Mouse (Mus musculus) layer of hippocampus, postnatal 36 days (tissue): ENCODE data around the gene Fam219a. TPM values are rescaled to one million over a fixed set of nuclear protein-coding genes. Genes with fewer than 3 reads are reported as not detected.

Experiments
- DNase-seq, 2 experiments: peaks; one replicate each; pipeline ENCODE4 v3.0.0; 2022
- total RNA-seq, 2 experiments: library from RNA; stranded (reverse); gene quantifications; 2 replicates each; pipeline ENCODE4 v1.2.3; 2021

The Fam219a gene
- total RNA-seq, 2 experiments from 2014 or later: 151 to 152 TPM

DNA sequence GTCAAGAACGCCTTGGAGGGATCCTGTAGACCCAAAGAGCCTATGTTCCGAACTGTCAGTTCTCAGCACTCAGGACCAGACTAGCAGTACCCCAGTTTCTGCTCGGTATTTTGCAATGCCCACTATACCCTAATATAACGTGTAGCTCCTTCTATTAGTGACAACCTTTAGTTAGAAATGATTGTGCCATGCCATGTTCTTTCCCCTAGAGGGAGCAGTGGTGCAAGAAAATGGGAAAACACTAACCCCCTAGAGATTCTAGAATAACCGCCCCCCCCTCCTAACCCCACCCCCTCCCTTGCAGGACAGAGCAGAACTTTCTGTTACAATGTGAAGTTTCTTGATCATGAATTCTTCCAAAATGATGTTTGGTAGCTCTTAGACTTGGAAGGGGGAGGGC is 65.0 kb downstream of the Fam219a start:
- DNase-seq: no peak

GRCm38 (mm10) chr4:41502986-41503412 is 66.3 kb downstream of the Fam219a start, which contains the start of gene AI464131:
Gene AI464131, minus strand, starts transcription at chr4:41503076.
- DNase-seq: peak; percentile 93 to 94

- no peak for DNase-seq
These were observed 67.0 kb downstream of the Fam219a start for GRCm38 (mm10) chr4:41502171-41502940.

- DNase-seq: no peak
These were observed 68.6 kb downstream of the Fam219a start for GRCm38 (mm10) chr4:41500787-41501186.

DNA sequence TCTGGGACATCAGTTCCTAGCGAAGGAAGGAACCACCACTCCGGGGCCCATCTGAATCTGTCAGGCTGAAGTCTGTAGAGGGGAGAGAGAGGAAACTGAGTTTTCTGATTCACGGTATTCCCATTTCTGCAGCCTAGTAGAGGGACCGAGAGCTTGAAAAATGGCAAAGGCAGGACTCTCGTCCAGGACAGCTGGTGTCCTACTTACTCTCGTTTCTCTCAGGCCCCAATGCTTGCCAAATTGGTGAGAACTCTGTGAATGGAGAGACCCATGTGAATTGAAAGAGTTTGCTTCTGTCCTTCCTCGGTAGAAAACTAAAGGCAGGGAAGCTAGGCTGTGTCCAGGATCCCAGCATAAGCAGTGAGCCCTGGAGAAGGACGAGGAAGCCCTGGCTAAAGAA is 69.7 kb downstream of the Fam219a start:
- no peak for DNase-seq

- DNase-seq: no peak
These were observed 70.4 kb downstream of the Fam219a start for GRCm38 (mm10) chr4:41498921-41499391.

- DNase-seq: no peak
These were observed 71.1 kb downstream of the Fam219a start for GRCm38 (mm10) chr4:41497995-41498845.

GRCm38 (mm10) chr4:41497579-41497978 is 71.8 kb downstream of the Fam219a start:
- DNase-seq: peak in 1 of 2 experiments; percentile 26

- DNase-seq: no peak
These were observed 72.3 kb downstream of the Fam219a start for GRCm38 (mm10) chr4:41497046-41497445.

- no peak for DNase-seq
These were observed 73.5 kb downstream of the Fam219a start for GRCm38 (mm10) chr4:41495850-41496249.

- no peak for DNase-seq
These were observed 74.3 kb downstream of the Fam219a start for GRCm38 (mm10) chr4:41495076-41495475.

DNA sequence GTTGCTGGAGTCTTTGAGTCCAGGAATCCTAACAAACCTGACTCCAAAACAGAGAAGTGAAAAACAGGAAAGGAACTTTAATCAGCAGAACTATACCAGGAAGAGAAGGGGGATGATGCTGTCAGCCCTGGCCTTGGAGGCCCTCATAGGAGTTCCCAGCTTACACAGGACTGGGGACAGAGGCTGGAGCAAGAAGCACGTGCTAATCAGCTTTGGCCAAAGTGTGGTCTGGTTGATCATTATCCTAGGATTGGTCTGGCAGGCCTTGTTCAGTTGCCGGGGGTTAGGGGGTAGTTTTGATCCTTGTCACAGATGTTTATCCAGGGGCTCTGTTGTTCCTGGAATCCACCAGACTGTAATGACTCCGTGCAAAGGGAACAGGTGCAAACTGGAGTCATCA is 75.0 kb downstream of the Fam219a start:
- no peak for DNase-seq

DNA sequence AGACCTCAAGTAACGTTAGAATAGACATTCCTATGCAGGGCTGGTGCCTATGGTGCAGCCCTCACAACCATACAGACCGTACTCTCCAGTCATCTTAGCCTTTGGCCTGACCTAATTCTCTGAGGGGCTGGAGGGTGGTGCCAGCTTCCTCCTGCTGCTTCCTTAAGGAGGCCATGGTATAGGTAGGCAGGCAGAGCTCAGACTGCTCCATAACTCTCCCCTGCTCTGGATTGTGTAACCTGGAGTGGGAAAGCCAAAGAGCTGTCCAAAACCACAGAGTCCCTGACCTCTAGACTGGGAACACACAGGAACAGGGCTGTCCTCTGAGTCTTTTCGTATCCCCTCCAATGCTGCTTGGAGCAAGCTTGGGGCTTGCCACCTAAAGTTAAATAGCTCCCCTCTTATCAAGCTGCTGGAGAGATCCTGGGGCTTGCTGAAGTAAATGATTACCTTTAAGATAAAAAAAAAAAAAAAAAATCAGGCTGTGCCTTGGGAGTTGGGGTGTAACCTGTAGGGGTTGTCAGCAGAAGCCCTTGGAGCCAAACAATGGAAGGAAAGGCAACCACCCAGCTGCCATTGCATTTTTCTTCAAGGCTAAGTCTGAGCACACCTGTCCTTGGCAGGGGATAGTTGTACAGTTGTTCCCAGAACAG is 75.7 kb downstream of the Fam219a start:
- no peak for DNase-seq

- DNase-seq: no peak
These were observed 76.4 kb downstream of the Fam219a start for GRCm38 (mm10) chr4:41492951-41493350.

DNA sequence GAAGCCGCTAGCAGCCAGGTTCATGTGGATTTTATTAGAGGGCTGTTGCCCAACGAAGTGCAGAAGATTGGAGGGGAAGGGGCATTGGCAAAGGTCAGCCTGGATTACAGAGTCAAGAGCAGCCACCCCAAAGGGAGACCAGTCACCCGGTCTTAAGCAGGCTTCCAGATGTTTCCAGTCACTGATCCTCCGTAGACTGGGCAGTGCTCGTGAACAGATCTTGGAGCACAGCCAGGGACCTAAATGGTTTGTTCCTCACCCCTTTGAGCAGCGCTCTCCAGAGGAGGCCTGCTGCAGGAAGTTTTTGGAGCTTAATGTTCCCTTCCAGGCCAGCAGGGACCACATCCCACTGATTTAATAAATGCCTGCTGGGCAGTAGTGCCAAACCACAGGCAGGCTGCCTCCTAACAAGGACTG is 87.7 kb downstream of the Fam219a start:
- DNase-seq: peak in 1 of 2 experiments; percentile 44

- DNase-seq: peak in 1 of 2 experiments; percentile 33
These were observed 89.1 kb downstream of the Fam219a start for GRCm38 (mm10) chr4:41480254-41480653.

DNA sequence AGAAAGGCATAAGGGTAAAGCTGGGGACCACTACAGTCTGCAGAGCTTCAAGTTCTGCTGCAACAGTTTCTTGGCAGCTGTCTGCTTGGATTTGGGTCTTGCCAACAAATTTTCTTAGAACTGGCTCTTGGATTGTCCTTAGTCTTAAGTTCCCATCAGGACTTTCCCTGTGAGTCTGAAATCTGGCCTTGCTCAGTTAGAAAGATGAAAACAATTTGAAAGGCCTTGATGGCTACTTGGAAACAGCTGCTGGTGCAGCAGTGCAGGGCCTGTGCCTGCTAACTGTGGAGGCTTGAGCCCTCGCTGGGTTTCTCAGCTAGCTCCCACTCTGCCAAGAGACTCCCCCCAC is 89.9 kb downstream of the Fam219a start:
- DNase-seq: no peak

GRCm38 (mm10) chr4:41478751-41479455 is 90.4 kb downstream of the Fam219a start:
- no peak for DNase-seq

DNA sequence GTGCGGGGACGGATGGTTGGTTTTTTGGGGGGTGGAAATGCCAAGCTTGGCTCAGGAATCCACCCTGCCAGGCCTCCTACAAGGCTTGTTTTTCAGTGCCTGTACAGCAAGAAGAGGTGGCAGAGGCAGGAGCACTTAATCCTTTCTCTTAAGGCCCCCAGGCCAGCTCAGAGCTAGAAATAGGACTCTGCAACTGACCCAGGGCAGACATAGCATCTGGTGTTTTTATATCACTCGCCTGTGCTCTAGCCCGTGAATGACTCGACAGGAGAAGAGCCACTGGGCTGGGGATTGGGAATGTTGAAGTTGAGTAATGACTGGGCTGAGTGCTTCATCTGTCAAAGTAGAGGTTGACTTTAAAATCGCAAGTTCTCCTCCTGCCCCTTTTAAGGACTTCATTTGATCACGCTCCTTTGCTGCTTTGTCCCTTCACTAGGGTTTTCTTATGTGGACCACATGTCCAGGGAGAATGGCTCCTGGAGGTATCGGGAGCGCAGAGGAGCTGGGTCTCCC is 91.6 kb downstream of the Fam219a start:
- no peak for DNase-seq

DNA sequence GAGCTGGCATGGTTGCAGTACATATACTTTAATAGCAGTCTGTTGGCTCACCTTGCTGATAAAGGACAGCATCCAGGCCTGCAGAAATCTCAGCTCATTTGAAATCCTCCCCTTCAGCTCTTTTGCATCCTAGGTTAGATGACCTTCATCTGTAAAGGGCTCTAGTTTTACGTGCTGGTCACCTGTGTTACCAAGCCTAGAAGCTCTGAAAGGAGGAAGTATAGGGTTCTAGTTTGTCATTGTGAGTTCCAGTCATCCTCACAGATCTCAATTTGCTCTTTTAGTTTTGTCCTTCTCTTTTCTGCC is 98.0 kb downstream of the Fam219a start:
- no peak for DNase-seq

DNA sequence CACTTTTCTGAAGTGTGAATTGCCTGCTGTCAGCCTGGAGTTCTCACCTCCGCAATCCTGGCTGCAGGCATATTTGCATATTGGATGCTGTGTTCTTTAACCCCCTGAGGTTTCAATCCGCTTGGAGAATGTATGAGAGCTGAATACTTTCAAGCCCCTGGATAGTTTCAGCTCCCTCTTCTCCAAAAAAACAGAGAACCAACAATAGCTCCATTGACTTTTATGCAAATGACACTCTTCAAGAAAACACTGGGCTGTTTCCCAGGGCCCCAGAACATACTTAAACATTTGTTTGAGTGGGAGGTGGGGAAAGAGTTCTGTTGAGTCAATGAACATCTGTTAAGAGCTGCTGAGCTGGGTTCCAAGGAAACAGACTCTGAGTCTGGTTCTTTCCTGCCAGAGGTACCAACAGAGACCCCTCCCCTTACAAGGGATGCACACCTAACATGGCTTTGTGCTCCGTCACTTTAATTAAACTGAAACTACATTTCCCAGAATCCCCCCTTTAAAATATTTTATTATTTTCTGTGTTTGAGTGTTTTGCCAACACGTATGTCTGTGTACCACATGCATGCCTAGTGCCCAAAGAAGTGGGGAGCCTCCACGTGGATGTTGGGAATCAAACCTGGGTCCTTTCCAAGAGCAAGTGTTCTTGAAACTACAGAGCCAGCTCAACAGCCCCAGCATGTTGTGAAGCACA is 98.5 kb downstream of the Fam219a start:
- DNase-seq: peak; percentile 42 to 47
